Mouse (Mus musculus) c-Kit-positive CD71-negative TER-119-negative erythroid progenitor cells, embryonic 14.5 days (primary cell): ENCODE measurements around the gene Tbck.

ENCODE experiments used
- DNase-seq: peaks from one replicate; pipeline ENCODE4 v3.0.0-alpha.2; 2013; ENCODE audit warnings: low read depth

Tbck gene

DNA sequence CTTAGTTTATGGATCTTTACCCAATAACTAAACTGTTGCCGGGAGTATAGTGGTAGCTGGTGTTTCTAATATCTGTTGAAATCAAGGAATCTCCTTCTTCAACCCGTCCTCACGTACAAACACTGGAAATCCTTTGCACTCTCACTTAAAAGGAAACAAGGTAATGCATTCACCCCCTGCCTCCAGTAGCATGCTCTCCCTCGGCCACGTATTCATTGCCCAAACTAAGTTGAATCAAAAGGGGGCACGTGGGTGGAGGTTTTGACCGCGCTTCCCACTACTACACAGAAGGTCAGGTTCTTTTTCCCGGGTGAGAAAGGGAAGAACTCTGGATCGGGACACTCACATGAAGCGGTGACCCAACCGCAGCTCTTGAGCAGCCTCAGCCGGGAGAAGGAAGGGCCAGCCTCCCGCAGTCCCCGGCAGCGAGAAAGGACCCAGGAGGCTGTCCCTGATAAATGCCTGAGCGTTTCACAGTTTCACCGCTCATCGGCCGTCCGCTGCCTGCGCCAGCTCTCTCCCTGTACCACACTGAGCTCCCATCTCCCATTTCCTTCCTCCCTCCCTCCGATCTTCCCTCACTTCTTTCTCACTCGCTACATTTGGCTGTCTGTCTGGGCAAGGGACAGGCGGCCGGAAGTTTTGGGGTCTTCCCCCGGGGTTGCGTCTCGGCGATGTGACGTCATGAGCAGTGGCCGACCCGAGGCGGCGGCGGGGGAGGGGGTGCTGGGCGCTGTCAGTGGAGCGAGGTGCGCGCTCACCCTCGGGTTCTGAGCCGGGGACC lies at the start of gene Tbck:
Tbck (plus strand) TSS at position 698 of the 784 bp plus-strand sequence.
- DNase-seq, result peak; percentile 81

DNA sequence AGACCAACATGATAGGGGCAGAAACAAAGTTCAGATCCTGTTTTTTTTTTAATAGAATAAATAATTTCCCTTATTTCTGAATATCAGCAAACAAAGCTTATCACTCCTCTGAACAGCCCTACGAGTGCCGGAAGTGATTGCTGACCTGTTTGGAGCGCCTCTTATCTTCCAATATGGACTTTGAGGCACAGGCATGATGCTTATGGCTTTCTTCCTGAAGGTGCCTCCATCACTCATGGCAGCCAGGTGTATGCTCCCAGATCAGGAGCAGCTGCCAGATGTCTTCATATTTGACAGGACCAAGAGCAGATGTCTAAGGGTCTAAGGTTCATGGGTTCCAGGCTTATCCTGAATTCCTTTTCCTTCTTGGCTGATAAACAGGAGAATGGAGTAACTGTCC lies 46.9 kb upstream of the Tbck start:
- no peak for DNase-seq

DNA sequence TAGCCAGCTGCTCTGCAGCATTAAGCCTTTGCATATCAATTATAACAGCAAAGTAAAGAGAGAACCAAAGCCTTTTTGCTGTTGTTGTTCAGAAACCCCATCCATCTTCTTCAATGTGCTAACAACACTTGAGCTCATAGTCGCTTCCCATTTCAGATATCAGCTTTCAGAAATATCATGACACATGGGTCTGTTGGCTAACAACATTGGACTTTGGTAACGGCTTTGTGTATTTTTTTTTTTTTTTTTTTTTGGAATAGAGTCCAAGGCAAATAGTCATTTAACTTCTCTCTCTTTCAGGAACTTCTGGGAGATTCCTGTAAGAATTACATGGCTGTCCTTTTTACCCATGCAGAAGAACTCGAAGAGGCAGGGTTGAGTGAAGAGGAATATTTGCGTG lies 39.9 kb upstream of the Tbck start:
- DNase-seq, result no peak

DNA sequence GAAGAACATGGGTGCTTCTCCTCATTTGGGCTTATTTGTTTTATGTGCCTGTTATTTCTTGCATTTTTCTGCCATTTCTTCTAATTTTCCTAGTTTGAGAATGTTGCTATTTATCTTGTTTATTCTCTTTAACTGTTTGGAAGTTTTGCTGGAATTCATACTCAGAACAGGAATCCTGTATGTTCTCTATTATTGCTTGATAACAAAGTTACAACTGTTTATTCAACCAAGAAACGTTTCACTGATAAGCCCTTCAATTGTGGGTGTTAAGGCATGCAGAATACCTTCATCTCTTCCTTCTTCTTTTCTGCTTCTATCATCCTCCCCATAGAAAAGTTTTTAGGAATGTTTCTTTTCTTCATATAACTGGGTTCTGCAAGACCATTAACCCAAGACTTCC lies 37.1 kb upstream of the Tbck start:
- no peak for DNase-seq

GRCm38 (mm10) chr3:132649368-132649767 lies 34.6 kb upstream of the Tbck start:
- no peak for DNase-seq

DNA sequence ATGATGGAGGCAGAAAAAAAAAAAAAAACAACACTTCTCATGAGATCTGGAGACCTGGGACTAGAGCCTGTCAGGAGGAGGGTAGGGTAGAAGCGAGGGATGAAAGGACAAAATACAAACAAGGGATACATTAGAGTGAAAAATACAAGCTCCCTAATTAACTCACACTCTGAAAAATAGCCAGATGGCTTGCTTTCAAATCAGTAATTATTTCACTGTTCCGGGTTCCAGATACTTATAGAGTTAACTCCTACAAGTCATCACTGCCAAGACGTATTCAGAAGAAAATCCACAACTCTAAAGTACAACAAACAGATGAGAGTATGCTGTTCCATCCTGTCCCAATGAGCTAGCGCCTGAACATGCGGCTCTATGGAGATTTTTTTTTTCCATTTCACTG lies 33.8 kb upstream of the Tbck start:
- DNase-seq, result no peak

GRCm38 (mm10) chr3:132651776-132652175 lies 32.2 kb upstream of the Tbck start:
- DNase-seq, result no peak

DNA sequence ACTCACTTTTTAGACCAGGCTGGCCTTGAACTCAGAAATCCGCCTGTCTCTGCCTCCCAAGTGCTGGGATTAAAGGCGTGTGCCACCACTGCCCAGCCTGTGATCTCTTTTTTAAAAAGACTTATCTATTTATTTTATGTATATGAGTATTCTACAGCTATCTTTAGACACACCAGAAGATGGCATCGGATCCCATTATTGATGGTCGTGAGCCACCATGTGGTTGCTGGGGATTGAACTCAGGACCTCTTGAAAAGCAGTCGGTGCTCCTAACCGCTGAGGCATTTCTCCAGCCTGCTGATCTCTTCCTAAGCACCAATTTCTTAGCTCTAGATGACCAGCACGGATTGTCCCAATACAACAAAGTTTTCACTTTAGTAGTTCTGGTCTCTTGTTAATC lies 30.0 kb upstream of the Tbck start:
- no peak for DNase-seq

DNA sequence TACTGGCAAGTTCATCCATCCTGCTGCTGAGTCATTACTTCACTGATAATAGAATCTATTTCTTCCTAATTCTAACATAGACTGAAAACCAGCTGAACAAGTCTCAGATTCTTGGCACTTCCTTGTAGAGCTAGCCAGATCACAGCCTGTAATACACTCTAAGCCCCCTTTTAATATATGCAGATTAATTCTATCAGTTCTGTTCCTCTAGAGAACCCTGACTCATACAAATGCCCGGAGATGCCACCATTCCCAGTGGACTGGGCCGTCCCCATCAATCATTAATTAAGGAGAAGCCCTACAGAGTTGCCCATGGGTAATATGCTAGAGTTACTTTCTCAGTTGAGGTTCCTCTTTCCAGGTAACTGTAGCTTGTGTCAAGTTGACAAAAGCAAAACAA lies 28.0 kb upstream of the Tbck start:
- no peak for DNase-seq

- no peak for DNase-seq
These were observed 6.5 kb upstream of the Tbck start for GRCm38 (mm10) chr3:132677494-132677893.

DNA sequence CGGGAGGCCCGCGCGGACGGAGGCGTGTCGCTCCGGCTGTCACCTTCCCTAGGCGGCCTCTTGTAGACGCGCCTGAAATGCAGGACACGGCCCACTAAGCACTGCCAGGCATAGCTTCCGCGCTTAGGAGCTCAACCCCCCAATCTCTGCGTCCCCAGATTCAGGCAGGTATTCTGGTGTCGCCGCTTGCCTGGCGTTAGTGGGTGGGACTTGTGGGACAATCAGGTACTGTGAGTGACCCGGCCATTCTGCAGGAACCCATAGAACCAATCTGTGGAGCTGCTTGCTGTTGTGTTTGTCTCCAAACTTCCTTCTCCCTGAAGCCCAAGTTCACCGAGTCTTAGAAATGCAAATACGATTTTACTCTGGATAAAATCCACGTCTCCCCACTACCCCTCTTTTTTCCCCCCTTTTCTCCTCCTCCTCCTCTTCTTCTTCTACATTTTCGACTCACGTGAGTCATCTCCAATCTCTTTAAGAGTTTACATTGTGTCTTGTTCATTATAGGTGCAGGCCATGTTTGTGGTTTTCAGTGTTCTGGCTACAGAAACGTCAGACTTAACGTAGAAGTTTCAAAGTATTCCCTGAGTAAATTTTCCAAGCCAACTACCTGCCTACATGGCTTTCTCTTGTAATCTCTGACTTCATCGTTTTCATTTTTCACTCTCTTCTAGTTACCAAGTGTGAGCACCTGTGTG lies 436 bp downstream of the Tbck start, which contains the start of gene Aimp1:
Aimp1 (minus strand) TSS at position 140 of the 698 bp plus-strand sequence.
- DNase-seq, result no peak

DNA sequence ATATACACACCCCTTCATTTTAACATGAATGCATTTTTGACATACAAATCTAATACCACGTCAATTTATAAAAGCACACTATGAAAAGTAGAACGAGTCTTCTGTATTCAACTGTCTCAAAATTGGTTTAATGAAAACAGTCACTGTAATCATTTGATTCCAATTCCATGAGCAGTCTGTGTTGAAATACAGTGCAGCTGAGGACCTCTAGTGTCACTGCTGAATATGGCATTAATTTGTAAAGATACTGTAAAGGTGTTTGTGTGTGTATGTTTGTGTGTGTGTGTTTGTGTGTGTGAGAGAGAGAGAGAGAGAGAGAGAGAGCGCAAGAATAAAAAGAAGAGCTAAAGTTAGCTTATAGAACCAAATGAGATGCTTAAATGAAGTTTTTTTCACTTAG lies 17.4 kb downstream of the Tbck start:
- no peak for DNase-seq

GRCm38 (mm10) chr3:132704216-132704615 lies 20.3 kb downstream of the Tbck start:
- no peak for DNase-seq

DNA sequence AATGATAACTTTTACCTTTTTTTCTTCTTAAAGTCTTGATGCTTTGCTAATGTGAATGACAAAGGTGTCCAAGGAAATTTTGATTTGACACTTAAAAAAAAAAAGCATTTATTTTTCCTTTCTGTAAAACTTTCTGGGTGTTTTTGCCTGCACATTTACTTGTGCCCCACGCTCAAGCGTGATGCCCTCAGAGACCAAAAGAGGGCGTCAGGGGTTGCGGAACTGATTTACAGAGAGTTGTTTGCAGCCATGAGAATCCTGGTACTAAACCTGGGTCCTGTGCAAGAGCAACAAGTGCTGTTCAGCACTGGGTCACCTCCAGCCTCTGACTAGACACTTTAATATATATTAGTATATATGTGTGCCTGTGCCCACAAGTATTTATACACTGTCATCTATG lies 23.0 kb downstream of the Tbck start:
- no peak for DNase-seq

DNA sequence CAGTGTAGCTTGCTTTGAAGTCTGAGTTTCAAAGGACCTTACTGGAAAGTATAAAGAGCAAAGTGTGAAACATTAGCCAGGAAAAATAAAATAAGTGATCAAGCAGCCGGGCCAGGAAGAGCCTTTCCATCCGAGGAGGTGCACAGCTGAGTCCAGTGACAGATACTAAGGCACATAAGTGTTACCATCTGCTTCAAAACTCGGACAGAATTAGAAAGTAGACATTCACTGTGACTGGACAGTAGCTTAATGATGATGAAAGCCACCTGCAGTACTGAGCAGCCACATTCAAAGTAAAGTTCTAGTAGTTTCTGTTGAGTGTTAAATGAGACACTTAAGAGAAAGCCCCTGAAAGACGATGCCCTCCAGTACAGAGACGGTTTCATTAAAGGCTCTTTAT lies 30.0 kb downstream of the Tbck start:
- DNase-seq, result no peak

DNA sequence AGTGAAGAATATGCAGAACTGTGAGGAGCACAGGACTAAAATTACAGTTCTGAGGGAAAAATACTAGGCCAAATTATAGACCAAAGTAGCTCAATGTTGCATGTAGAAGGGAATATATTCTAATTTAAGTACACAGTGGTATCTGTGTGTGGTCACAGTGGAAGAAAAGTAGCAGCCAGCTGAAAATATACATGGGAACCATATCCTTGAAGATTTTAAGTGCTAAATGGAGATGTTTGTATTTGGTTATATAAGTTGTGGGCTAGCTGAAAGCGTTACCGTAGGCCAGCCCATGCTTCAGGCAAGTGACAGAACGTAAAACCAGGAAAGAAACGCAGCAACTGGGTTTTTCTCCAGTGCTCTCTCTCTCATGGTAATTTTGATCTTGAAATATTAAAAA lies 33.4 kb downstream of the Tbck start:
- DNase-seq, result no peak

GRCm38 (mm10) chr3:132724326-132724725 lies 40.4 kb downstream of the Tbck start:
- no peak for DNase-seq

DNA sequence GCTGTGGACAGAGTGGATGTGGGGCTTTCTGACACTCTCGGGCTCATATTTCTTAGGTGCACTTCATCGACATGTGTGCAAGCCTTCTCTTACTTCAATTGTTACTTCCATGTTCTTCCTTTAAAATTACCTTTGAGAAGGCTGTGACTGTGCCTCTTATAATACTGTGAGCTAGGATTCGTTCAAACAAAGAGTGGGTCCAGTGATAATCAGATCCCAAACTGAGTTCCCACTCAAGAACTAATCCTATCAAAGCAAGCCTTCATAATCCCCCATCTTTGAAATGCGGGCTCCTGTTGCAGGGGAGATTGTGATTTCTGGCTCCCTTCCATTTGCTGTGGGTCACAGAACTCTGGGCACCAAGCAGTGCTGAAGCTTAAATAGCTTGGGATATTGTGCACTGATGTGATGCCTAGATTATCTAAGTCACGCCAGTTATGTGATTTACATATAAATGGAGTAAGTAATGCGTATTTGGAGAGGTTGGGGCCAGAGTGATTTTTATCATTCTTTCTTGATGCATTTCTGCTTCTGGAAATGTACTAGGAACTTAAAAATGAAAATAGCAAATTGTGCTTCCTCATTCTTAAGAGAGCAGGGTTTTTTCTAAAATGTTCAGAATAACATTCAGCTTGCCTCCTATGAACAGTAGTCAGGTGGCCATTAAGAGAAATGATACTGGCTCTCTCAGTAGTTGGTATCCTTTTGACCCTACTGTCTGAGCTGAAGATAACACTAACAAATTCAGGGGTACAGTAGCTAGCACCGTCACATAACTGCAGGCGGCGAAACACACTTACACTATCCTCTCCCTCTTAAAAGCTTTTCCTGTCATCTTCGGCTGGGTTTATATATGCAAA lies 60.6 kb downstream of the Tbck start:
- no peak for DNase-seq

DNA sequence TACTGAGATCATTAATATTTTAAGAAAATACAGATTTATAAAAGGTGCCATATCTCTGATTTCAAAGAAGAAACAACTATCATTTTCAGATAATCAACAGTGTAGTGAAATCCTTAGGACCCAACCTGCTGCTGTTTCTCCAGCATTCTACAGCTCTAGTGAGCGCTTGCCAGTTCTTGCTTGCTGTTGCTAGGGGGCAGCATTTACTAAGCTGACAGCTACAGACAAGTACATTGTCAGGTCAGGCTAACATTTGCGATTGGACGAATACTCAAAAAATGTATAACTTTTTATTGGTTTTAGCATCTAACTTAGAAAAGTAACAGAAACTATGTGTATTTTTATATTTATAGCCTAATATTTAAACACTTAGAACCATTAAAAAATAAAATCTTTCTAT lies 63.1 kb downstream of the Tbck start:
- DNase-seq, result peak; percentile 24

GRCm38 (mm10) chr3:132747766-132748165 lies 63.8 kb downstream of the Tbck start:
- peak; percentile 18 for DNase-seq

GRCm38 (mm10) chr3:132748750-132749149 lies 64.8 kb downstream of the Tbck start:
- DNase-seq, result no peak

DNA sequence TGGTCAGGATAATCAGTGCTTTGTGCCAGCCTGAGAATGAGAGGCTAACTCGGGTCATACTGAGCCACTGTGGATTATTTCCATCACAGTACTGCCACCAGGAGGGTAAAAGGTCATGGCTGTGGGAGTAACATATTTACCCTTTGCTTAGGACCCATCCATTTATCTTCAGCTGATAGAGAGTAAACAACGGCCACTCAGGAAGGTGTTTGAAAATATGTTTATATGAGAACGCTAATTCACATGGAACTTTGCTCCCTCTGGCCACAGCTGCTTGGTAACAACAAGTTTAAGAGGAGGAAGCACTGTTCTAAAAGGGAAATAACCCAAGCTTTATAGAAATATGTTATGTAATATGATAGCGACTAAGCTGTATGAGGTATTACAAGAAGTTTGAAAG lies 68.8 kb downstream of the Tbck start:
- DNase-seq, result no peak

DNA sequence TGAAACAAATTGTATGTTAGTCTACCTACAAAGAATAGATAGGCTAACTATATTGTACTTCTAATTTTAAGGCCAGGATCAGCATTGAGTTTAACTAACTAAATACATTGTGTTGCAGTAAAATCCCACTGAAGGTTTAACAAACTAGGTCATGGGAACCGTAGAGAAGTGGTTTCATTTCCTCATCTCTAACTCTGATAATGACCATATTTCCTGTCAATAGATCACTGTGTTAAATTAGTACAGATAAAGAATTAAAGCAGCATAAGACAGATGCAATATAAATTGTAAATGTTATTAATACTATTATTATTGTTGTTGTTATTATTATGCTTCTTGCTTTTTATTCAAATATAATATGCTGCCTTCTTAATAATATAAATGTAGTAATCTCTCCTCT lies 72.3 kb downstream of the Tbck start:
- DNase-seq, result no peak
